Mouse (Mus musculus) adipocyte (in vitro differentiated cells): Measurements from ENCODE around the gene Tmtc4.

ENCODE experiments used
- DNase-seq: peaks from one replicate; pipeline ENCODE4 v3.0.0-alpha.2; 2016; ENCODE audit warnings: low spot score

Gene Tmtc4

GRCm38 (mm10) chr14:122871841-122872580, 111.8 kb downstream of the Tmtc4 start:
- DNase-seq, result no peak

GRCm38 (mm10) chr14:122869831-122870230, 114.0 kb downstream of the Tmtc4 start:
- DNase-seq, result peak; percentile 8
